Mouse (Mus musculus) liver, embryonic 14.5 days (tissue): Measurements from ENCODE around the gene Pilrb2. TPM values are rescaled to one million over a fixed set of nuclear protein-coding genes. Genes with fewer than 3 reads are reported as not detected.
A peak's percentile ranks its signal among the peaks of the same experiment; 100 is the strongest.

Experiments used
- ATAC-seq: fragments of 200-750 bp; cut with Nextera tagmentation; 2 replicates; pipeline ENCODE4 v1.8.0; 2017; ENCODE audit warnings: moderate number of reproducible peaks, mild to moderate bottlenecking, moderate library complexity; ENCODE audit not compliant: insufficient read depth
- DNase-seq, 3 experiments: peaks; one replicate each; pipeline ENCODE4 v3.0.0-alpha.2; 2012 to 2013; ENCODE audit warnings: low read depth in 3 of 3, low spot score in 3 of 3
- H3K27ac ChIP-seq: fragments of 300-500 bp; sonication (generic); 2 replicates; pipeline ENCODE4 v1.5.1; 2014; ENCODE audit warnings: moderate library complexity, mild to moderate bottlenecking, control low read depth, inconsistent platforms
- H3K27me3 ChIP-seq: fragments of 300-500 bp; sonication (generic); 2 replicates; pipeline ENCODE4 v1.6.1; 2014; ENCODE audit warnings: mild to moderate bottlenecking, low read length, moderate library complexity; ENCODE audit not compliant: control insufficient read depth, insufficient read depth
- H3K36me3 ChIP-seq: fragments of 300-500 bp; sonication (generic); replicated peaks from 2 replicates; pipeline ENCODE4 v1.6.1; 2014; ENCODE audit warnings: low read depth; ENCODE audit not compliant: control insufficient read depth, insufficient read depth
- H3K4me1 ChIP-seq, 2 experiments: fragments of 200-500 bp in 1 of 2; fragments of 300-500 bp in 1 of 2; sonication (generic) in 1 of 2; replicated peaks; 2 replicates each; pipeline ENCODE4 v1.6.1; 2012 to 2014; ENCODE audit warnings: antibody characterized with exemption in 1 of 2, inconsistent platforms in 1 of 2, low read length in 1 of 2; ENCODE audit not compliant: control insufficient read depth in 2 of 2, insufficient read depth in 2 of 2
- H3K4me2 ChIP-seq: fragments of 300-500 bp; sonication (generic); 2 replicates; pipeline ENCODE4 v1.6.1; 2014; ENCODE audit warnings: low read depth, mild to moderate bottlenecking, control low read depth, moderate library complexity
- H3K4me3 ChIP-seq, 2 experiments: fragments of 200-500 bp in 1 of 2; fragments of 300-500 bp in 1 of 2; sonication (generic) in 1 of 2; 2 replicates each; pipeline ENCODE4 v1.5.1; 2012 to 2014; ENCODE audit warnings: low read depth in 2 of 2, low read length in 2 of 2, mild to moderate bottlenecking in 2 of 2, control low read depth in 1 of 2, inconsistent platforms in 1 of 2, moderate library complexity in 1 of 2; ENCODE audit not compliant: insufficient read depth in 1 of 2
- H3K9ac ChIP-seq: fragments of 300-500 bp; sonication (generic); replicated peaks from 2 replicates; pipeline ENCODE4 v1.6.1; 2014; ENCODE audit warnings: mild to moderate bottlenecking, control low read depth, moderate library complexity
- H3K9me3 ChIP-seq: fragments of 300-500 bp; sonication (generic); 2 replicates; pipeline ENCODE4 v1.6.1; 2016; ENCODE audit warnings: low read length, mixed read lengths; ENCODE audit not compliant: control insufficient read depth
- CTCF ChIP-seq: IDR thresholded peaks from 2 replicates; pipeline ENCODE4 v1.5.1; 2016; ENCODE audit warnings: antibody characterized with exemption, low read depth, control low read depth
- EP300 ChIP-seq: IDR thresholded peaks from 2 replicates; pipeline ENCODE4 v1.6.1; 2016; ENCODE audit warnings: antibody characterized with exemption, low read depth
- WGBS: fragments of 180-500 bp; shearing (Covaris S2); extraction: QIAGEN DNeasy Blood & Tissue Kit; methylation state at CpG from one replicate; pipeline ENCODE4 v1.1.7; 2014; ENCODE audit not compliant: insufficient replicate concordance; 5-methylcytosine and 5-hydroxymethylcytosine counted together
- polyA plus RNA-seq, 2 experiments: library from polyadenylated mRNA; depleted of rRNA in 1 of 2; stranded (reverse) in 1 of 2; unstranded in 1 of 2; fragments of >200 nt; fragmentation: Nextera tagmentation in 1 of 2; extraction: Ambion mirVana in 1 of 2; gene quantifications; 2 replicates each; pipeline versions ENCODE4 v1.2.1 to v1.2.3; 2012 to 2014

Pilrb2 gene
- polyA plus RNA-seq, 2 experiments: 2.0 to 3.5 TPM

DNA sequence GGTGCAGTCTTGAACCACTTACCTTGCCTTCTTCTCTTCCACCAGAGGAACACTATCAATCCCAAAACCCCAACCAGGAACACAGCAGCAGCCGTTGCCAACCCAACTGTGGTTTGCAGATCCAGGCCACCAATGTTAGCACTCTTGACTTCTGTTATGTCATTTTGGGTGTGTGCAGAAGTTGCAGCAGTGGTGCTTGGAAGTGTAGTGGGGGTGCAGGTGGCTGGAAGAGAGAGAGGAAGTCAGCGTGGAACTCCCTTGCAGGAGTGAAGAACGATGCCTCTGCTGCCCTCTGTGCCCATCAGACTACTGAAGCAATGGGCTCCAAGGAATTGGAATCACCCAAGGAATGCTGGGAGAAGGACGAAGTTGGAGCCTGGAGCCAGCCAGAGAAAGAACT lies 40.5 kb downstream of the Pilrb2 start:
- no peaks in the 10 kb centered on the region for H3K27me3 ChIP-seq
- H3K36me3 ChIP-seq: no peaks in the 10 kb centered on the region
- no peak overlapping the region for H3K4me2 ChIP-seq
- no peak for ATAC-seq
- peaks cover 0 to 4% of the 10 kb centered on the region in 2 experiments; a peak in 2 of 4 replicates for H3K4me1 ChIP-seq
- H3K27ac ChIP-seq: no peak overlapping the region
- no peak for DNase-seq
- WGBS: 41% methylated on average over 4 of the region's 4 CpGs
- no peak overlapping the region for H3K4me3 ChIP-seq
- H3K9me3 ChIP-seq: no peaks in the 10 kb centered on the region
- H3K9ac ChIP-seq: no peak overlapping the region
- no peak for TF ChIP-seq CTCF

- H3K27ac ChIP-seq: no peak overlapping the region
- H3K36me3 ChIP-seq: no peaks in the 10 kb centered on the region
- no peak overlapping the region for H3K4me3 ChIP-seq
- no peaks in the 10 kb centered on the region for H3K27me3 ChIP-seq
- H3K4me1 ChIP-seq: peaks cover 0 to 6% of the 10 kb centered on the region in 2 experiments; a peak in 2 of 4 replicates
- no peaks in the 10 kb centered on the region for H3K9me3 ChIP-seq
- DNase-seq (no peak), ATAC-seq (no peak)
- WGBS: 44% methylated on average over 7 of the region's 7 CpGs
- no peak overlapping the region for H3K4me2 ChIP-seq
- no peak overlapping the region for H3K9ac ChIP-seq
- TF ChIP-seq CTCF: no peak
- TF ChIP-seq EP300: no peak
Observed at GRCm38 (mm10) chr5:137830238-137830637, 41.4 kb downstream of the Pilrb2 start.

GRCm38 (mm10) chr5:137828694-137829093 lies 42.9 kb downstream of the Pilrb2 start:
- ATAC-seq (no peak), DNase-seq (peak in 2 of 3 experiments; percentile 12 to 23)
- WGBS: 50% methylated on average over 6 of the region's 6 CpGs
- no peaks in the 10 kb centered on the region for H3K9me3 ChIP-seq
- peaks cover 0 to 6% of the 10 kb centered on the region in 2 experiments; a peak in 2 of 4 replicates for H3K4me1 ChIP-seq
- H3K36me3 ChIP-seq: no peaks in the 10 kb centered on the region
- no peak overlapping the region for H3K9ac ChIP-seq
- TF ChIP-seq EP300 (no peak), CTCF (no peak)
- no peak overlapping the region for H3K27ac ChIP-seq
- H3K4me2 ChIP-seq: no peak overlapping the region
- H3K27me3 ChIP-seq: no peaks in the 10 kb centered on the region
- H3K4me3 ChIP-seq: no peak overlapping the region

GRCm38 (mm10) chr5:137826421-137826820 lies 45.2 kb downstream of the Pilrb2 start:
- TF ChIP-seq CTCF: no peak
- TF ChIP-seq EP300: no peak
- no peak overlapping the region for H3K9ac ChIP-seq
- DNase-seq (no peak), ATAC-seq (no peak)
- H3K9me3 ChIP-seq: no peaks in the 10 kb centered on the region
- WGBS: 26% methylated on average over 7 of the region's 7 CpGs
- H3K27me3 ChIP-seq: no peaks in the 10 kb centered on the region
- no peak overlapping the region for H3K27ac ChIP-seq
- H3K4me1 ChIP-seq: peaks cover 0 to 6% of the 10 kb centered on the region in 2 experiments; a peak in 2 of 4 replicates
- no peak overlapping the region for H3K4me2 ChIP-seq
- H3K4me3 ChIP-seq: no peak overlapping the region
- H3K36me3 ChIP-seq: no peaks in the 10 kb centered on the region

GRCm38 (mm10) chr5:137825971-137826370 lies 45.6 kb downstream of the Pilrb2 start:
- H3K9ac ChIP-seq: no peak overlapping the region
- 31% methylated on average over 2 of the region's 2 CpGs for WGBS
- no peak overlapping the region for H3K4me3 ChIP-seq
- no peak for ATAC-seq
- no peak for DNase-seq
- no peak for TF ChIP-seq EP300
- no peak for TF ChIP-seq CTCF
- no peak overlapping the region for H3K4me2 ChIP-seq
- no peaks in the 10 kb centered on the region for H3K9me3 ChIP-seq
- no peak overlapping the region for H3K27ac ChIP-seq
- no peaks in the 10 kb centered on the region for H3K36me3 ChIP-seq
- peaks cover 0 to 5% of the 10 kb centered on the region in 2 experiments; a peak in 2 of 4 replicates for H3K4me1 ChIP-seq
- no peaks in the 10 kb centered on the region for H3K27me3 ChIP-seq
